In genomic region chr10:128565788-128566531, GRCm38 (mm10) we compare ENCODE assay signal across 8 mouse cellular contexts. TPM values are rescaled to one million over a fixed set of nuclear protein-coding genes. Genes with fewer than 3 reads are reported as not detected.
DNase-seq lines count a peak whose midpoint lies in the region; ATAC-seq and TF ChIP-seq lines count a peak whose summit lies in the region.

Gene Pa2g4 (minus strand): TSS chr10:128565987.

- WGBS in lung, postnatal 0 days = under 1% methylated on average over 58 of the region's 58 CpGs

- no peaks in the 10 kb centered on the region for H3K9me3 ChIP-seq in lung, postnatal 0 days (ENCODE audit: low read length)

- no peaks in the 10 kb centered on the region for H3K27me3 ChIP-seq in lung, postnatal 0 days (replicated peaks; ENCODE audit: insufficient read depth, low read length)

- peak; percentile 32 for TF ChIP-seq CTCF in lung, postnatal 0 days (IDR thresholded peaks at IDR 0.05)

- ATAC-seq in hematopoietic stem cell, adult 5-6 weeks (replicated peaks in 1 of 2; ENCODE audit: insufficient read depth in 1 of 2, low FRiP score in 2 of 2, low TSS enrichment in 1 of 2, low read depth in 1 of 2, poor library complexity in 2 of 2, severe bottlenecking in 2 of 2) = peak; percentile 92 to 93
- ATAC-seq in lung, postnatal 0 days = peak; percentile 97

- TF ChIP-seq EP300 in lung, postnatal 0 days (IDR thresholded peaks at IDR 0.05) = peak; percentile 49; the same call in 1 of the 2 replicates

- DNase-seq in MEL-GATA-1-ER (ENCODE audit: extremely low read depth, low read depth) = peak; percentile 95
- peak; percentile 97 for DNase-seq in cerebellum, adult 8-10 months
- peak; percentile 99 for DNase-seq in forelimb bud, embryonic 11.5 days (ENCODE audit: low read depth, low spot score)
- peak; percentile 98 for DNase-seq in layer of hippocampus, adult 9-11 months
- DNase-seq in lung, postnatal 0 days (ENCODE audit: low spot score) = peak; percentile 99
- peak; percentile 94 for DNase-seq in ovary, postnatal 14 days (ENCODE audit: low spot score)
- DNase-seq in thymus, postnatal 14 days = peak; percentile 95

- H3K36me3 ChIP-seq in lung, postnatal 0 days (ENCODE audit: insufficient read depth, low read length) = no peaks in the 10 kb centered on the region; the same call in 1 of the 2 replicates

- H3K4me1 ChIP-seq in lung, postnatal 0 days (ENCODE audit: insufficient read depth, low read depth, low read length) = no peaks in the 10 kb centered on the region

- peak within 1 kb of the TSS; percentile 80 for H3K4me2 ChIP-seq in lung, postnatal 0 days (replicated peaks; ENCODE audit: low read depth, low read length)

- peak within 1 kb of the TSS; percentile 72 for H3K4me3 ChIP-seq in lung, postnatal 0 days (ENCODE audit: low read depth, low read length)

- peak within 1 kb of the TSS; percentile 73 for H3K9ac ChIP-seq in lung, postnatal 0 days (replicated peaks; ENCODE audit: low read depth)

- H3K27ac ChIP-seq in lung, postnatal 0 days (ENCODE audit: low read length) = peak within 1 kb of the TSS; percentile 88

RNA-seq across cellular contexts. Expression of gene Pa2g4, which starts in this region (rescaled TPM):
- 225 and 337 TPM in 2 replicates for total RNA-seq in hematopoietic stem cell, adult 5-6 weeks (2017)
- 64.2 and 66.5 TPM in 2 replicates for polyA plus RNA-seq in lung, postnatal 0 days (2015; fragmentation: Nextera tagmentation; extraction: Ambion mirVana)

Comparison
In these comparisons a context has a peak if more than half of its experiments do, and no peak if none do; other contexts are left out.
1. Peak in every context shown above with its lines: DNase-seq, ATAC-seq, H3K4me3 ChIP-seq and H3K27ac ChIP-seq.